Mouse (Mus musculus): Measurements from ENCODE around the gene Galnt3. TPM values are rescaled to one million over a fixed set of nuclear protein-coding genes. Genes with fewer than 3 reads are reported as not detected.

Gene Galnt3
- polyA plus RNA-seq, 1 experiment from 2014 or later, result 0.85 TPM

GRCm38 (mm10) chr2:66034907-66035679 is 89.7 kb downstream of the Galnt3 start:
- Histone ChIP-seq H3K27me3 (ENCODE audit: insufficient read depth, poor library complexity, severe bottlenecking) (no peaks in the 10 kb centered on the region), H3K4me1 (replicated peaks) (peaks cover 8% of the 10 kb centered on the region; the same call in 1 of the 2 replicates), H3K36me3 (no peaks in the 10 kb centered on the region), H3K27ac (no peak overlapping the region), H3K9me3 (no peaks in the 10 kb centered on the region), H3K4me3 (no peak overlapping the region)
- 77% methylated on average over 9 of the region's 9 CpGs for WGBS
- no peak for DNase-seq (ENCODE audit: low spot score)

Other genes with a start within 250 kb of the Galnt3 start
- gene Ttc21b, start 131.6 kb upstream of the Galnt3 start, polyA plus RNA-seq (2016; fragmentation: Nextera tagmentation; extraction: Ambion mirVana), result 10.9 and 13.4 TPM in 2 replicates

Data from hindbrain, embryonic 10.5 days (tissue).